Mouse (Mus musculus) spleen, postnatal 4 days (tissue): Measurements from ENCODE around the gene Olfr763.
"Not testable (repeated sequence)": the region's sequence is repeated elsewhere in the genome, so short reads cannot be mapped to it uniquely, and the experiment has no call there.

ENCODE experiments used
- DNase-seq, 2 experiments: peaks; one replicate each; pipeline ENCODE4 v3.0.0; 2022; ENCODE audit warnings: low spot score in 2 of 2

Gene Olfr763

GRCm38 (mm10) chr10:129039796-129040195 lies 29.2 kb downstream of the Olfr763 start, which contains the start of gene Olfr764-ps1:
Olfr764-ps1 (minus strand) TSS chr10:129039896.
- no peak for DNase-seq

DNA sequence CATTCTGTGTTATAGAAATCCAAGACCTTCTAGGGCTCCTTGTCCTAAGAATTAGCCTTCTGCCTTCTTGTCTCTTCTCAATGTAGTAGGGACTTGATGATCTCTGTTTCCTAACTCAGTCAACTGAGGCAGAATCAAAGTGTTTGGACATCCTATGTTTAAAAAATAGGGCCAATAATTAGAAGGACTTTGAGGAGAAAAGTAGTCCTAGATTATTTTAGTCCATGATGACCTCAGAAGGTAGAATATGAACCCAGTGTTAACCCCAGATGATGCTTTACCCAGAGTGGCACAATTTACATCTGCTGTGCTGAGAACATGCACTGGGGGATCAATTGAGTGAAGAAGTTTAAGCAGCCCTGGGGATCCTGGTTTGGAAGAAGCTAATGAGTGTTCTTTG lies 39.3 kb downstream of the Olfr763 start, which contains the start of gene Olfr765:
Olfr765 (minus strand) TSS at position 101 of the 400 bp plus-strand sequence.
- not testable (repeated sequence) for DNase-seq
